Mouse (Mus musculus) E14TG2a.4 (cell line): ENCODE measurements around the gene Efnb2.

Experiments
- H3K27me3 ChIP-seq: 2 replicates; pipeline ENCODE4 v1.6.1; 2014; ENCODE audit warnings: low read length, control low read depth; ENCODE audit not compliant: insufficient read depth
- H3K36me3 ChIP-seq: 2 replicates; pipeline ENCODE4 v1.6.1; 2014; ENCODE audit warnings: low read length, control low read depth; ENCODE audit not compliant: insufficient read depth
- H3K4me1 ChIP-seq: replicated peaks from 2 replicates; pipeline ENCODE4 v1.6.1; 2014; ENCODE audit warnings: low read depth, low read length, control low read depth
- H3K4me3 ChIP-seq: replicated peaks from 2 replicates; pipeline ENCODE4 v1.5.1; 2014; ENCODE audit warnings: mild to moderate bottlenecking, low read length
- H3K9me3 ChIP-seq: 2 replicates; pipeline ENCODE4 v1.6.1; 2014; ENCODE audit warnings: low read length, control low read depth
- CTCF ChIP-seq: conservative IDR thresholded peaks from 2 replicates; pipeline ENCODE4 v1.5.1; 2014; ENCODE audit warnings: low read length
- NANOG ChIP-seq: IDR thresholded peaks from 2 replicates; pipeline ENCODE4 v1.6.1; 2014; ENCODE audit warnings: borderline replicate concordance, low read length, mixed read lengths
- POU5F1 ChIP-seq: IDR thresholded peaks from 2 replicates; pipeline ENCODE4 v1.6.1; 2014; ENCODE audit warnings: low read length, borderline replicate concordance

Gene Efnb2

DNA sequence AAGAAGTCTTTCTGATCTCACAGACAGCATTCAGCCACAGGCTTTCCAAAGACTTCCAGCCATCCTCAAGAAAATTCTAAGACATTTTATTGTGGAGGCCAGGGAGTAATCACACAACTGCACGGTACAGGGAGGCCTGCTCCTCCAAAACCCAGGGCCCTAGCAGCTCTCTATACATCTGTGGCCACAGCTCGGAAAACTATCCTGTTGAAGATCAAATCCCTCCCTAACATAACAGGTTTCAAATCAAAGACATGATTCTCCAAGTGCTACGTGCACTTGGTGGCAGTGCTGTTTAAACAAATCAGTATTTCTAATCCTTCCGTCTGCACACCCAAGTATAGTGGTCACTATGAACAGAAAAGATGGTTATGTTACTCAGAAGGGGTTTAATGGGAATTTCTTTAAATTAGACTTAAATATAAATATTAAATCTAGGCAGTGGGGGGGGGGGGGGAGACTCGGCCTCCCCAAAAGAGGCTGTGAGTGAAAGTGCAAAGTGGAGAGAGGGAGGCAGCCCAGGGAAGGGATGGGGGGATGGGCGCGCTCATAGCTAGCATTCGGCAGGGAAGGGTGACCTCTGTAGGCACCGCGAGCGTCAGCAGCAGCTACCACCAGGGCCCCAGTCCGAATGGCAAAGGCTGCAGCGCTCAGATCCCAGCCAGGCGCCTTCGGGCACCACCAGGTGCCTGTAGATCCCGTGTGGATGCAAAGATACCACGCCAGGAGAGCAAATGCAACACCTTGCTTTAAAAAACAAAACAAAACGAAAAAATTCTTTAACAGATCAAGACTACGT, 2.4 kb downstream of the Efnb2 start:
- Histone ChIP-seq H3K4me3 (peak overlapping the region; percentile 90), H3K36me3 (peaks cover 6% of the 10 kb centered on the region; the same call in 1 of the 2 replicates), H3K9me3 (no peaks in the 10 kb centered on the region), H3K27me3 (peaks cover 27% of the 10 kb centered on the region), H3K4me1 (peaks cover 71% of the 10 kb centered on the region)
- TF ChIP-seq NANOG, result no peak
- no peak for TF ChIP-seq POU5F1
- TF ChIP-seq CTCF, result peak; percentile 31

DNA sequence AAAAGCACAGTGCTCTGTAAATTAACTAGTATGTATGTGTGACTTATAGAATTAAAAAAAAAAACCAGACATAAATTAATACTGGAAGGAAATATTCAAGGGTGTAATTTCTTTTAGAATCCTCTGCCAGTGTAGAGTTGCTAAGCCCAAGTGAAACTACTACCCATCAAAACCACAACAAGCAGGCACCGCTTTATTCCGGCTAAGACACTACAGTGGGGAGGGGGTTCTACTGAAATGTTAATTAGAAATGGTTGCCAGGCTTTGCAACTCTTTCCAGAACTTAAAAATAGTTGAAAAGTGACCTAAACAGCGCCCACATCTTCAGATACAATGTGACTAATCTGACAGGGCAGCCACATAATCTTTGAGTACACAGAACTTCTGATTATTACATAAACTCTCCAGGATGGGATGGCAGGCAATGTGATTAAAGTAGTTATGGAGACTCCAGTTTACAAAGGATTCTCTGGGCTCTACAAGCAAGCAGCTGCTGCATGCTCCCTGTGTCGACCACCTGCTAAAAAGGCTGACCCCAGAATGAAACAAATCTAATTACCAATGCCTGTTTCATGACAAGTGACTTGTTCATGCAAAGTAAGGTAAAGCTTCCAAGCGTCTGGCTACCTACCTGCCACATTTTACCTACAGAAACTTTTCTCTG, 3.2 kb downstream of the Efnb2 start:
- no peak for TF ChIP-seq CTCF
- no peak for TF ChIP-seq NANOG
- TF ChIP-seq POU5F1, result no peak
- H3K36me3 ChIP-seq, result no peaks in the 10 kb centered on the region
- peaks cover 27% of the 10 kb centered on the region for H3K27me3 ChIP-seq
- peaks cover 73% of the 10 kb centered on the region for H3K4me1 ChIP-seq
- H3K4me3 ChIP-seq, result peak overlapping the region; percentile 90; the same call in 1 of the 2 replicates
- H3K9me3 ChIP-seq, result no peaks in the 10 kb centered on the region

DNA sequence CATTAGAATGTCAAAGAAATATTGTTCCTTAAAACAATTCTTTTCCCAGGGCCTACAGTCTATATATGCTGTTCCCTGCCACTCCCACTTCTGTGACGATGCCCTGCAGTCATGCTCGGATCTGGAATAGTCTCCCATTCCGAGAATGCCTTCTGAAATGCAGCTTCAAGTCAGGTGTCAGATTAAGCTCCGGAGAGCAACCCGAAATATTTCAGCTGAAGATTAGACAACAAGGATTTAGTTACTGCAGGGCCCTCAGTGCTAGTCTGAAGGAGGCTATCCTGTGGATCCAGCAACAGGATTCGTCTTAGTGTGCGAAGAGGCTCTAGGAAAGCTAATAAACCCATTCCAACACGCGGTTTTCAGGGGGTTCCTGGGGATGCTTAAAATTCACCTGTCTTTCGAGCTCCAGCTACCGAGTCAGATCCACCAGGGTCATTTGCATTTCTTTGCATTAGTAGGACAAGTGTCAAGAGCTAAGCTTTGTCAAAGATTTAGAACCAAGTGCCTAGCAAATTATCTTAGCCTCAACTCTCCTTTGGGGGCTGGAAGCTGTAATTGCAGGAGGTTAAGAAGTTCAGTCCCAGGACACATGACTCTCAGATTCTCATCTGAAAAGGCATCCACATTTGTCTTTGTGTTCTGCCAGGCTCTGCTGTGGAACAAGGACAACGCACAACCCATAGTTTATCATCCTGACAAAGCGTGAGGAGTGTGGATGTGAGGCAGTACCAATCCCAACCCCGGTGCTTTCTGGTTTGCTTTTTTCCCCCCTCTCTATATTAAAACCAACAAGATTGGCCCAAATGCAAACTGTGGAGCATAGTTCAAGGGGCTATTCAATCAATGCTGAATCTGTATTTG, 4.2 kb downstream of the Efnb2 start:
- peak overlapping the region; percentile 37 for H3K4me3 ChIP-seq
- TF ChIP-seq NANOG, result no peak
- TF ChIP-seq POU5F1, result no peak
- TF ChIP-seq CTCF, result no peak

DNA sequence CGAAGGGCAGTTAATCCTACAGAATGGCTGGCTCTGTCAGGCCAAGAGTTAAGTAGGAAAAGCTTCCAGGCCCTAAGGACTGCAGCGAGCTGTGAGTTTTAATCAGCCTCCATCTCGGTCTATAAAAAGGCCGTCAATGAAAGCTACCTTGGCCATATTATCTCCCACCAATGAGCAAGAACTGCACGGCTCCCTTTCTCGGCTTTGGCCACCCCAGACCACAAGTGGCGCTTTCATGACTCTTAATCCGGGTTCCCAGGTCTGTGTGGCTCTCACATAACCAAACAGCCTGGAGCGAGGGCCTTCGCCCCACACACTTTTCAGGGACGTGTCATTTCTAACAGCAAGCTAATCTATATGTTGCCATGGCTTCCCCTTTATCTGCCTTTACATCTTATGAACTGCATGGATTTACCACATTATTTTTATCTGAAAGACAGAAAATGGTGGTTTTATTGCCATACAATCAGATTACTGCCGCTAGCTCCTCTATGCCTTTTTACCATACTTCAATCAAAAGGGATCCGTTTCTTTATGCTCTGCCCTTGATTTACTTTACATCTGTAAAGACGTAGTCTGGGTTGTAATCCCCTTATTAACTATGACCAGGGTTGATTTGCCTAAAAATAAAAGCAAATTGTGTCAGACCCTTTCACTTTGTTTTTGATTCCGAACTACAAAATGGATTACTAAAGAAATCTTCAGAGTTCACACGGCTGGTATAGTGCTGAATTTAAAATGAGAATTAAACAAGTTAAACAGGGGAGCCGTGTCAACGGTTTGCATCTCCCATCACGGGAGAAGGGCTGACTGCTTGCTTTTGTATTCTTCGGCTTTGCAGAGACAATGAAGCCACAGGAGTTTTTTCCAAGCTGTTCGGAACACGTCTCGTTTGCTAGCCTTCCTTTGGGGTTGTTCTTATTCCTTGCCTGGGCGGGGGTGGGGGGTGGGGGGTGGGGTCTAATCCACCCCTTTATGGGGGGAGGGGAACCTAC, 5.4 kb downstream of the Efnb2 start:
- H3K4me3 ChIP-seq, result peak overlapping the region; percentile 37; the same call in 1 of the 2 replicates
- TF ChIP-seq CTCF, result no peak
- peak; percentile 16; the same call in 1 of the 2 replicates for TF ChIP-seq NANOG
- TF ChIP-seq POU5F1, result no peak
- H3K27me3 ChIP-seq, result peaks cover 30% of the 10 kb centered on the region
- H3K36me3 ChIP-seq, result no peaks in the 10 kb centered on the region
- peaks cover 85% of the 10 kb centered on the region for H3K4me1 ChIP-seq
- H3K9me3 ChIP-seq, result no peaks in the 10 kb centered on the region

More for the DNA sequence above, 4.2 kb downstream of the Efnb2 start:
- Histone ChIP-seq H3K27me3 (peaks cover 30% of the 10 kb centered on the region), H3K36me3 (no peaks in the 10 kb centered on the region), H3K9me3 (no peaks in the 10 kb centered on the region), H3K4me1 (peaks cover 77% of the 10 kb centered on the region)

DNA sequence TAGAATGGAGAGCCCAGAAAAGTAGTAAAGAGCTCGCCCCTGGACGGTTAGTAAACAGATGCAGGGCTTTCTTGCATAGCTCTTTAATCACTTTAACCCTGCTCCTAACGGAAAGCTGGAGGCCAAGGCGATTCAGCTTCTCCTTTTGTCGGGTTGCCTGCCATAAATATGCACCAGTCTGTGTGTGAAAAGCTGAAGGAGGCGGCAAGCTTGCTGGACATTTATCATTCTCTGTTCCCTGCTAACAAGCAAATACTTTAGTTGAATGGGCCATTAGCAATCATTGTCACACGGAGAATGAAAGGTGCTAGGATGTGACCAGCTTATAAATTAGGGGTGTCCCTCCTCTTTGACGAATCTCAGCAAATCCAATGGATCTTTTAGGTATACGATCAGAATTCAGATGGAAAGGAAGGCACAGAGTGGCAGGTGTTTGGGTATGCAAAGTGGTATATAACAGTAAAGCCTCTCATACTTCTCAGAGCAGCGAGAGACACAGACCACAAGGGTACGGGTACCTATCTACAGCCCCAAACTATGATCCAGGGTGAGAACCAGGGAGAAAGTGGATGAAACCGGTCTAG, 7.0 kb downstream of the Efnb2 start:
- no peak overlapping the region for H3K4me3 ChIP-seq
- TF ChIP-seq CTCF (no peak), NANOG (peak; percentile 21; the same call in 1 of the 2 replicates)
- peaks cover 15% of the 10 kb centered on the region for H3K27me3 ChIP-seq
- peaks cover 88% of the 10 kb centered on the region for H3K4me1 ChIP-seq
- no peaks in the 10 kb centered on the region for H3K36me3 ChIP-seq
- no peaks in the 10 kb centered on the region for H3K9me3 ChIP-seq

DNA sequence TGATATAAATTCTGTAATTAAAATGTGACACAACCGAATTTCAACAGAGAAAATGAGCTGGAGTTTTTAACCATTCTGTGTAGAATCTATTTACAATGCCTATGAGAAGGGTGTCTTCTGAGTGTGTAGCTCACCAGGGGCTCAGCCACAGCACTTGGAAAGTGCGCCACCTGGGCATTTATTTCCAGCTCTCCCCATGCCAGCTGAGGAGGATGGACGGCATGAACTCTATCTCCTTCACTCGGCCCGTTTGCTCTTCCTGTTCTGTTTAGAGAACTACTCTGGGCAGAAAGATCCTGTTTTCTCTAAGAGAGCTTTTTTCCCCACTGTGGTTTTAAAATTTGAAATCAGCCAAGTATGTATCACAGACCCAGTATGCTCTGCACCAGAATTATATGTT, 7.7 kb downstream of the Efnb2 start:
- Histone ChIP-seq H3K27me3 (peaks cover 13% of the 10 kb centered on the region; the same call in 1 of the 2 replicates), H3K36me3 (no peaks in the 10 kb centered on the region), H3K4me3 (no peak overlapping the region), H3K4me1 (peaks cover 88% of the 10 kb centered on the region), H3K9me3 (no peaks in the 10 kb centered on the region)
- no peak for TF ChIP-seq POU5F1
- no peak for TF ChIP-seq CTCF
- no peak for TF ChIP-seq NANOG

DNA sequence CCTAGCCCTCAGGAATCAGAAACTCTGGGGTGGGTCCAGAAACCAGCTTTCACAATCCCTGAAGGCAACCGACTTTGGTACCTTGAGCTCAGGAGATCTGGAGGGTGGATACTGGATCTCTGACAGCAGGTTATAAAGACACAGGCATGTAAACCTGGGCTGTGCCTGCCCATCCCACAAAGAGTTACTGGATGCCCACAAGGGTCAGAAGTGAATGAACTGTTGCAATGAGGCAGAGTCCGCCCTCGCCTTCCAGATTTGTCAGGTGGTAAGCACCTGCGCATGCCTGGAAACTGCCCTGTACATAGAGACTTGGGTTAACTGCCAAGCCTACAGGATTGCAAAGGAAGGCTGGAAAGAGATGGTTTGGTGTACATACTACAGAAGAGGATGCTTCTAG, 8.7 kb downstream of the Efnb2 start:
- no peaks in the 10 kb centered on the region for H3K9me3 ChIP-seq
- H3K4me1 ChIP-seq, result peaks cover 87% of the 10 kb centered on the region
- no peak overlapping the region for H3K4me3 ChIP-seq
- peaks cover 13% of the 10 kb centered on the region; the same call in 1 of the 2 replicates for H3K27me3 ChIP-seq
- no peak for TF ChIP-seq POU5F1
- TF ChIP-seq CTCF, result no peak
- TF ChIP-seq NANOG, result no peak
- H3K36me3 ChIP-seq, result no peaks in the 10 kb centered on the region
